Mouse (Mus musculus): Measurements from ENCODE around the gene Stk32b.

Stk32b gene

DNA sequence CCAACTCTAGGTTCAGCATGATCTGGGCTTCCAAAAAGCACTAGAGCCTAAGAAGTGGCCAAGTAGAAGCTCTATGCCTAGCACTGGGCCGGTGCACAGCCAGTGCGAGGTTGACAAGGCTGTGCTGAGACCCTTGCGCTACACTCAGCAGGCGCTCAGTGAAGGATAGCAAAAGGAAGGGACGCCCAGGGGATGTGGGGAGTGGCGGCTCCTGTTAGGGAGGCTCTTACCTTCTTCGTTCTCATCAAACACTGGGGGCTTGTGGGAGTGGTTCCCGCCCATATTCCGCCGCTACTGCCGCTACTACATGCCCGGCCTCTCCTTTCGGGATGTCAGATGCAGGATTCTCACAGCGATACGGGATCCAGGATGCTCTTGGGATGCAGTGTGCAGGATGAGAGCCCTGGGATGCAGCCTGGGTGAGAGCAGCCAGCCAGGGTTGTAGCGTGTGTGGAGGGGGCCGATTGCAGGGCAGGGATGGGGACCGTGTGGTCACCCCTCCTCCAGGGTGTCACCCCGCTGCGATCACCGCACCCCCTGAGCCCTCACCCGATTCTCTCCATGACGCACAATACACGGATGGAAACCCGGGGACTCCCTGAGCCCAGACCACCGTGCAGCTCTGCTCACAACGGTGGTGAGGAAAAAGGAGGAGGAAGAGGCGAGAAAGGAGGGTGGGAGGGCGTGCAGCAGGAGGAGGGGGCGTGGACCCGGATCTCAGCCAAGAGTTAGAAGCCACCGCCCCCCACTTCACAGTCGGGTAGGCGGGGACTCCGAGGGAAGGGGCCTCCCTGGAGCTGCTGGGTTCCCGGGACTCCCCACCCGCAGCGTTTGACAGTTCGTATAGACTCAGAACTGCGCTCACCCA, at the start of gene Stk32b:
Gene Stk32b (minus strand): TSS at position 667 of the 868 bp plus-strand sequence.
- no peak for DNase-seq (ENCODE audit: low read depth, low spot score)

DNA sequence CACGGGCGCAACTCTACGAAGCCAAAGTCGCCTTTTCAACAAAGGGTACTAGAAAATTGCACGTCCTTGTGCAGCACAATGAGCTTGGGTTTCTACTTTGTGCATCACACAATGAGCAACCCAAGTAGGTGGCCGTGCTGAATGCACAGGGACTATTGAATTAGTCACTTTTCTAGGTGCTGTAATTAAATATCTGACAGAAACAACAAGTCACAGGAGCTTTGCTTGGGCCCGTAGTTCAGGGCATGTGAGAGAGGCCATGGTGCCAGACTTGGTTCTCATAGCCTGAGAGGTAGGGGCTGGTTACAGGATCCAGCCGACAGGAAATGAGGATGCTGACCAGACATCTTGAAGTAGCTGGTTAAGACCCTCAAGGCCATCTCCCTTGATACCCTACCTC, 48.9 kb upstream of the Stk32b start:
- DNase-seq (ENCODE audit: low read depth, low spot score), result no peak

DNA sequence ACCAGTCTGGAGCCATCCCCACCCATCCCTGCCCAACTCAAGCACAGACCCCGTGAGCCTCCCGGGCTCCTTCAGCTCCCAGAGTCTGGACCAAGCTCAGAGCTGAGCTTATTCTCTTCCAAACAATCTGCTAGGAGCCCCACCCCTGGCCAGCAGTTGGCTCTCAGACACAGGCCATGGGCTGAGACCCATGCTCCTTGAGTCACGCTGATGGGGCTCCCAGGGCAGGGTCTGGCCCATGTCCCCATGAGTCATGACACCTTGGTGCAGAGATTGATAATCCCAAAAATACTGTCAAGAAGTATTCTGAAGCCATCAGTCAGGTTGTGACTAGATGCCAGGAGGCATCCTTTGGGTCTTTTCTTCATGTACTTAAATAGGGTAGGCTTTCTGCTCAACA, 45.1 kb upstream of the Stk32b start:
- DNase-seq (ENCODE audit: low read depth, low spot score), result no peak

DNA sequence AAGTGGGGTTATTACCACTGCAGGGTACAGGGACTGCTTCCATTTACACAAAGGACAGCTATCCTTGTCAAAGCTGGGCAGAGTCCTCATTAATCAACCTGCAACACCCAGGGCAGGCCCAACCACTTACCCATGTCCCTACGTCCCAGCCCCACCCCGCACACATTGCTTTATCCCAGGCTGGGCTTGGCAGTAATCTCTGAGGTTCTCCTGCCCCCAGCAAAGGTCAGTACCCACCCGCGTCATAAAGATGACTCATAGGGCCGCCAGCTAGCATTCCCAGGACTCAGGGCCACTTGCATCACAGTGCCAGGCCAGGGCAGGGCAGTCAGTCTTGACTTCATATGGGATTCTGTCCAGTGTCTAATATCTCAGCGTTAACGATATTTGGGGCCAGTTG, 36.4 kb upstream of the Stk32b start:
- no peak for DNase-seq (ENCODE audit: low read depth, low spot score)

DNA sequence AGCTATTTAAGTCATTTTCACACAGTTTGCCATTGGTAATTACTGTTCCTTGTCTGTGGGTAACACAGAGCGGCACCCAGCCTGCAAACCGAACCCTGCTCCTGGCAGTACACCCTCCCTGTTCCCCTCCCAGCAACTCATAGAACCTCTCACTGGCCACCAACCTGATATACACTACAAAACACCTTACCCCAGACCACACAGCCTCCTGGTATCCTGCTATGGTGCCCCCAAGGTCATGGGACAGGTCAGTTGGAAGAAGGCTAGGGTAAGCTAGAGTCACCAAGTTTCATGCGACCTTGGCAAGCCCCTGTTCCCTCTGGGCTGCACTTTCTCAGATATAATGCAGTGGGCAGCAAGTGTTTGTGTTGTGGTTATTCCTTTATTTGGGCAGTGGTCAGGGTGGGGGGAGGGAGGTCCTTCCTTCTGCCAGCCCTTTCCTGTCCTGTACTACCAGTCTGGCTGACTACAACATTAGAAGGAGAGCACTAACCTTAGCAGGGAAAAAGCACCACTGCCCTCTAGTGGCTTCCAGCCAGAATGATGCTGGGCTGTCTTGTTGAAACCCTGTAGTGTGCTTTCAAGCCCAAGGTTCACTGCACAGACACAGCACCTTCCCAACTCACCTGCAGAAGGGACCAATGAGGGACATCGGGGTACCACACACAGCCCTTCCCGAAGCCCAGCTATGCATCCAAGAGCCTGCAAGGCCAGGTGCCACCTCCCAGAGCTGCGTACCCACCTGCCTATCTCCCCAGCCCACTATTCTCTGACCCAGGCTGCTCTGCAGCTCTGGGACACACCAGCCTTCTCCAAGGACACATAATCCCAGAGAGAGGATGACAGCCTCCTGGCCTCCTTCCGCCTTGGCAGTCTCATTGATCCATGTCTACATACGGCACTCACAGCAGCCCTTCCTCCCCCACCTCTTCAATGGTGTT, 35.3 kb upstream of the Stk32b start:
- DNase-seq (ENCODE audit: low read depth, low spot score), result peak; percentile 49

DNA sequence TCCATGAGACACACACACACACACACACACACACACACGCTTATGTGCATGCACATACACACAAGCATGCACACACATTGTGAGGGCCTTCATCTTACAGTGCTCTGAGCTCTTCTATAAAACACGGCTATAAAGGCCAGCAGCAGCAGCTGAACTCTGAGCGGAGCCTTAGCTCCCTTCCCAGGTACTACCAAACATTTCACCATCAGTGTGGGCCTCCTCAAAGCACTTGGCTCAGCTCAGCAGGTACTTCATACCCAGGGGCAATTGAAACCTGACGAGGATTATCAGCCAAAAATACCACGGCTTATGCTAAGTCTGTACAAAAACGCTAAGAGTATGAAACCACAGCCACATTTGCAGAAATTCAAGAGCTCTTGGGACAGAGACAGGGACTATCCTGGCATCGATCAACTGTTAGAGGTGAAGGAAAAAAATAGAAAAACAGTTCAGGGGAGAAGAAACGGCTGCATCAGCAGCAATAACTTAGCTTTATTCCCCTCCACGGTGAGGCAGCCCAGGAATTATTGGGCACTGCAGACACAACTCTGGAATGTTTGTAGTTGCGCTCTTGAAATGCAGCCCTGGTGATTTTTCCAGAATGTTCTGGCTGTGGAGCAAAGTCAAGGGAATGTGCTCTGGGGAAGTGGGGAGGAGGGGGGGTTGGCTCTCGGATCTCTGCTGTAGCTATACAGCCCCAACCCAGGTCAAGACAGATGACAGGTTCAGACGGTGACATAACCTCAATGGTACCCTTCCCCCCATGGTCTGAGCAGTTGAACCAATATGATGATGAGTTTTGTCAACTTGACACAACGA, 27.1 kb upstream of the Stk32b start:
- no peak for DNase-seq (ENCODE audit: low read depth, low spot score)

DNA sequence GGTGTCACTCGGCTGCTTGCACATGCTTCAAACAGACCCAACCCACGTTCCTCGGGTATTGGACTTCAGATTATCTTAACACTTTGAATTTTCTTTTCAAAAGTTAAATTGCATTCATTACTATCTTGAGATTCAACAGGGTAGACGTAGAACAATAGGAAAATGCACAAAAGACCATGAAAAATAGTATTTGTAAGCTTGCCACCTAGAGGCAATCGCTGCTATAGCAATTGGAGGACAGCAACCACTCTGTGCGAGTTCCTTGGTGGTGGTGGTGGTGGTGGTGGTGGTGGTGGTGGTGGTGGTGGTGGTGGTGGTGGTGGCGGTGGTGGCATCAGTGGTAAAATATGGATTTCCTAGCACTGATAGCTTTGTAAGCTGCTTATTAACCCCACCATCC, 19.2 kb upstream of the Stk32b start:
- no peak for DNase-seq (ENCODE audit: low read depth, low spot score)

DNA sequence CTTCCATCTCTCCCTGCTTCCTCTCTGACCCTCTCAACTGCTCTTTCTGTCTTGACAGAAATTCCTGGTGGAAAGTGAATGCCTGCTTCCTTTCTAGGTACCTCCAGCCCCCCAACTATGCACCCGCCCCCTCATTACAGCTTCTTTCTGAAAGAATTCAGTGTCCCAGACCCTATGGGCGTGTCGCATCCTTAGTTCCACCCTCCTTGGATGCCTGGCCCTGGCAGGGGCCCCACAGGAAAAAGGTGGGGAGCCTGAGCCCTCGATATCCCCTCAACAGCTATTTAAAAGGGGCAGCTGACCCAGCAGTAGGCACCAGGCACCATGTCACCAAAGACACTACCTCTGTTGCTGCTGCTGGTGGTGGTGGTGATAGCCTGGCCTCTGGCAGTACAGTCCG, 18.3 kb upstream of the Stk32b start, which contains the start of gene Cytl1:
Gene Cytl1 (plus strand): TSS at position 296 of the 400 bp plus-strand sequence.
- DNase-seq (ENCODE audit: low read depth, low spot score), result no peak

DNA sequence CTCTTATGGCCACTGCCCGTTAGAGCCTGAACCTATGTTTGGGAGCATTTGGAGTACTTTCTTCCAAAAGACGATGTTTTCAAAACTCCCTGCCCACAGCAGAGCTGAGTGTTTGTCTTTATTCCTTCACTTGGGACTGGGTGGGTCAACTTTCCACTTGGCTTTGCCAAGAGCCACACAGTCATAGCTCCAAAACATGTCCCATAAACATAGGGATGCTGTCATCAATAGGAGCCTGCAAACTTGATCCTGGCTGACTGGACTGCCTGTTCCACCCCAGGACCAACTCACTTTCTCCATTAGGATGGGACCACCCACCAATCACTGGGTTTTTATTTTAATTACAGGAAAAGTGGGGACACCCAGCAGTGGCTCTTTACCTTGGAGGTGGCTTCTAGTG, 13.8 kb upstream of the Stk32b start:
- DNase-seq (ENCODE audit: low read depth, low spot score), result no peak

DNA sequence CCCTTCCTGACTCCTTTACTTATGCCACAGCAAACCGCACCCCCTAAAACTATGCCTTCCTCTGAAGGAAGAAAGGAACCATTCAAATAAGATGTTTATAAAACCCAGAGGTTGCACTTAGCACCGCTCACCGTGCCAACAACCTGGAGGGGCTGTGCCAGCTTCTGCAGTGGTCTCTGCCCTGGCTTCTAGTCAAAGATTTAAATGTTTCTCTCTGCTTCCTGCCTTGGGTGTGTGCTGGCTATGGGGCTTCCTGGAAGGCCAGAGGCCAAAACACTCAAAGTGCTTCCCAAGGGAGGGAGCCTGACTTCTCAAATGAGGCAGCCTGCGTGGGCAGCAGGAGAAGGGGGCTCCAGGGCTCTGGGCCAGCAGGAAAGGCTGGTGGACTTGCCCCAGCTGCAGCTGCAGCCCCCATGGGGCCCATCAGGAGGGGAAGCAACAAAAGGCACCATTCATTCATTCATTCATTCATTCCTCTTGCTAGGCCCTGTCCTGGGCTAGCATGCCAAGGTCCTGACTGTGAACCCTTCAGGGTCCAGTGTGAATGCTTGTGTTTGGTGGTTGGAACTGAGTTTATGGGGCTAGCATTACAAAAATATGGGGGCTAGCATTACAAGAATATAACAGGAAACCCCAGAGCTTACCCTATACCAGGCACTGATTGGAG, 8.4 kb upstream of the Stk32b start:
- no peak for DNase-seq (ENCODE audit: low read depth, low spot score)

DNA sequence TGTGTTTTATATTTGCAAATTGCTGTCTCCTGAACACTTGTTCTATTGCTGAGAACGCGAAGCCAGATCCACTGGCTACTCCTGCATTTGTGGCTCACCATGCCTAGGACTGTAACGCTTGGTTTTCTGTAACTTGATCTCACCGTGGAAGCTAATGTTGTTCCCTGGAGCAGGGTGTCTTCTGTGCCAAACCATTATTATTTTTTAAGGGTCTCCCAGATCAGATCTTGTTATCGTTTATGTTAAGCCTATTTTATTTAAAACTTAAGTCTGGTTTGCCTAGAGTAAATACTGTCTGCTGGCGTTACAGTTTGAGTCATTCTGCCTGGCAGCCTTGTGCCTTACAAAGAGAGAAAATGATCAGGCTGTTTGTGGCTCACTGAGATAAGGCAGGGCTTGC, 3.7 kb upstream of the Stk32b start:
- no peak for DNase-seq (ENCODE audit: low read depth, low spot score)

DNA sequence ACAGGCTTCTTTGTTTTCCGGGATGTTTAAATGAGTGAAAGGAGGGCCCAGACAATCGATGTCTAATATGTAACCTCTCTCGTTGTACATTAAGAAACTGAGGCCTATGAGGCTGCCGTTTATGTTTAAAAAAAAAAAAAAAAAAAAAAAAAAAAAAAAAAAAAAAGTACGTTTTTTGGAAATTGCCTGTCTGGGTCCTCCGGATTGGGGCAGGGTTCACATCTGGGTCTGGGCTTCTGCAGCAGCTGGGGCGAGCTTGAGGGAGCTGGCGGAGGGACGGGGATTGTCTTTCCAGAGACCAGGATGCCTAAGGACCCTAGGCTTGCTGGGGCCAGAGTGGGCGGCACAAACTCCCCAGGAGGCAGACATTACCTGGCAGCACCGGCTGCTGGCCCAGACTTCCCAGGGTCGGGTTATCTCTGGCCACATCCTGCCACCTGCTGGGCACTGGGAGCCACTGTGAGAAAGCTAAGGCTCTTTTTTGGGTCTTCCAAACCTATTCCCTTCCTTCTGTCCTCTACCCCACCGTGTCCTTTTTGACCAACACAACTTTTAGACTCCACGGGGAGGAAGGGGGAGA, 503 bp upstream of the Stk32b start:
- DNase-seq (ENCODE audit: low read depth, low spot score), result peak; percentile 33

DNA sequence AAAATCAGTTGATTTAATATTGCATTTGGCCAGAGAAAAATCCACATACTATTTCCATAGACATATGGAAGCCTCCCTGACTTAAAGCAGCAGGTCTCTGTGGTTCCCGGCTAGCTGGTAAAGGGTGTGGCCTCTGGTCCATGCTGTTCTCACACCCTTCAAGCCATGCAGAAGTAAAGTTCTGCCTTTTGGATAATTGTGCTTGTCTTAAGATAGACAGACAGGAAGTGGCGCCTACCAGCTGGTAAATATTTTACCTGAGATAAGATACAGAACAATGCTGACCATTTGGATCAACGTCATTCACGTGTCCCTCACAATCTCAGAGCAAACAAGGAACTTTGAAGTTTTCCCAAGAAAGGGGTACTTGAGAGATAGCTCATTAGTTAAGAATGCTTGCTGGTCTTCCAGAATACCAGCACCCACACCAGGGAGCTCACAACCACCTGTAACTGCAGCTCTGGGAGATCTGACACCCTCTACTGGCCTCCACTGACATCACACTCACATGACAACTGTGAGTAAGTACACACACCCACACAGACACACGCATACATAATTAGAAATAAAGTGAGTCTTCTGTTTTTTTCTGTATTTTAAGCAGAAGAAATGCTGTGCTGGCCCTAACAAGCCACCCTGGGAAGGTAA, 7.6 kb downstream of the Stk32b start:
- DNase-seq (ENCODE audit: low read depth, low spot score), result no peak

DNA sequence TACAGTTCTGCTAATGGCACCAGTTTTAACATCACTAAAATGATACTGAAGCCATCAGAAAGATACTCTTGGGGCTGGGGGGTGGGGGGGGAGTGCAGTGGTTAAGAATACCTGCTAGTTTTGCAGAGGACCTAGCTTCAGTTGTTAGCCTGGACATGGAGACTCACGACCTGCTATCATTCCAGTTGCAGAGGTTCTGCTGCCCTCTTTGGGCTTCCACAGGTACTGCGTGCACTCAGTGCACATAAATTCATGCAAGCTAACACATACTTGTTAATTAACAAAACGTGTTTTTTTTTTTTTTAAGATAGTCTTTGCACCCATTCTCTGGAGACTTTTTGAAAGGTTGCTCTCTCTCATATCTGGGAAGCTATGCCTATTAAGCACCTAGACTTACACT, 8.8 kb downstream of the Stk32b start:
- DNase-seq (ENCODE audit: low read depth, low spot score), result no peak

DNA sequence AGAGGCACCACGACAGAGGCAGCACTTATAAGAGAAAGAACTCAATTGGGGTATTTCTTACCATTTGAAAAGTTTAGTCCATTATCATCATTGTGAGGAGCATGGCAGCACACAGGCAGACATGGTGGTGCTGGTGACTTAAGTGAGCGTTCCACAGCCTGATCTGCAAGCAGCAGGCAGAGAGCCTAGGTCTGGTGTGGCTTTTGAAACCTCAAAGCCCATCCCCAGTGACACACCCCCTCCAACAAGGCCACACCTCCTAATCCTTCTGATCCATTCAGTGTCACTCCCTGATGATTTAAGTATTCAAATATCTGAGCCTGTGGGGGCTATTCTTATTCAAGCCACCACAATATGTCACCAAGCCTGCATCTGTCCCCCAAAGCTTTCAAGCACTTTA, 12.0 kb downstream of the Stk32b start:
- DNase-seq (ENCODE audit: low read depth, low spot score), result no peak

DNA sequence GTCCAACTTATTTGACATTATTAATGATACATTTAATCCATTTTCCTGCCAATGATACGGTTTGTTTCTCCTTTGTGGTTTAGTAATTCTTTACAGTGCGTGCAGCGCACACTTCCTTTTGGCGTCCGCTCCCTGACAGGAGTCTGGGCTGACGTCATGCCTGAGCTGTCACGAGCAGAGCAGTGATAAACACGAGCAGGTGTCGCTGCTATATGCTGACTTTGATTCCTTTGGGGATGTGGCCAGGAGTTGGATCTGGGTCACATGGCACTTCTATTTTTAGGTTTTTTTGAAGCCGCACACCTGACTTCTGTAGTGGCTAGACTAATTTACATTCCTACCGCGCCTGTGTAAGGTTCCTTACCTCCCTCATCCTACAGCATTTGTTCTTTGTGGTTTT, 17.2 kb downstream of the Stk32b start:
- DNase-seq (ENCODE audit: low read depth, low spot score), result no peak

DNA sequence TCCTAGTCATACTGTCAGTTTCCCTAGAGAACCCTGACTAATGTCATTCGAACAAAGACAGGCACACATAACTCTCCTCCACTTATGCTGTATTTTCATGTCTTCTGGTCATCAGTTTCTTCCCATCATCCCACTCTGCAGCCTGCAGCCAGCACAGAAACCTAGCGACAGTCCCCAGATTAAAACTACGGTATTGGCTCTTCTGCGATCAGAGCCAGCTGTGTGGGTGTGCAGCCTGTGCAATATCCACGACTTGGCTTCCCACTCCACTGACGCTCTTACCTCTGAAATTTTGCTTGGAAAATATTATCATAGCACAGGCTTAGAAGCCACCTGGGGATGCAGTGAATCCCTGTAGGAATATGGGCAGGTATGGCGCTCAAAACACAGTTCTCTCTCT, 19.7 kb downstream of the Stk32b start:
- no peak for DNase-seq (ENCODE audit: low read depth, low spot score)

DNA sequence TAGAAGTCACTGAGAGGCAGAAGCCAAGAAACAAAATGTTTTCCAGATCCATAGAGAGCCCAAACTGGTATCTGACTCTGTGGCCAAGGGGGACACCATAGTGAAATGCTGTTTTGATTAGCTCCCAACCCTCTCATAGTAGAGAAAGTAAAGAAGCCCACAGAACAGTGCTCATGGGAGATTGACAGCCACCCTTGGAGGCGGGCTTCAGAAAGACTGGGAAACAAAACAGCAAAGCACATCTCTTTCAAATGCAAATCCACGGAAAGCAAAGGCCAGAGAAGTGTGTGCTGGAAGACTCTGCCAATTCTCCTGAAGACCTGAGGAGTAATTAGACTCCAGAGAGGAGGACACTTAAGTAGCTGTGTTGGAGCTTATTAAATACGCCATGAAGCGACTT, 21.2 kb downstream of the Stk32b start:
- no peak for DNase-seq (ENCODE audit: low read depth, low spot score)

DNA sequence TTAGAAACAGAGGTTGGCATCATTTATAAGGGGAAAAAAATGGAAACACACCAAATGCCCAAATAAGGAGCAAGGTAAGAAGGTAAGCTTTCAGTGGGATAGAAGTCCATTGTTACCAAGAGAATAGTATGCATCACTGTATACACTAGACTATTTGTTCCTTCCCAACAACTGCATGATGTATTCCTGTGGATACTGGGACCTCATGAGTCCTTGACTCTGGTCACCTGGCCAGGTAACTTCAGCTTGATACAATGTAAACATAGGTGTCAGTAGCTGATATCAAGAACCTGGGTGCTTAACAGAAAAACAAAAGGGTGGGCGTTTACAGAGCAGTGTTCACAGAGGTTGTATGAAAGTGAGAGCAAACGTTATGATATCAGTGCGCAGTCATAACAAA, 24.2 kb downstream of the Stk32b start:
- no peak for DNase-seq (ENCODE audit: low read depth, low spot score)

DNA sequence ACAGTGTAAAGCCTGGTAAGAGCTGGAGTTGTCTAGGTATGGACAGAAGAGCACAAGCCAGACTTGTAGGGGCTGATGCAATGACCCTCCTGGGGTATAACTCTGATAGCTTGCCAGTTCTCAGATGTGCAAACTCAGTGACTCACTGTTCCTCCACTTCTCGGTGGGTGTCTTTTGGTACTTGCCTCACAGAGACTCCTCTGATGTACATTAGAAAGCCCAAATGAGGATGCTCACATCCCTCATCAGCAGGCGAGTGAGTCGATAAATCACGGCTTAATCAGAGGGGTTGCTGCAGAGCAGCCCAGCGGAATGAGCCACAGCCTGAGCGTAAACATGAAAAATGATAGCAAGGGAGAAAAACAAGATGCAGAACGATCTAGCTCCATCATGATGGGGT, 46.2 kb downstream of the Stk32b start:
- no peak for DNase-seq (ENCODE audit: low read depth, low spot score)

Measured in retina, postnatal 7 days (tissue).